Mouse (Mus musculus) cortical plate, adult 2 months (tissue): ENCODE data around the gene Morn4.

Experiments
- CTCF ChIP-seq: fragments of 200-500 bp; IDR thresholded peaks from 2 replicates; pipeline ENCODE4 v1.5.1; 2011; ENCODE audit warnings: mild to moderate bottlenecking, control low read depth, low read length; ENCODE audit not compliant: insufficient read depth; ENCODE audit errors: extremely low read depth
- POLR2A ChIP-seq: fragments of 200-500 bp; IDR thresholded peaks from 2 replicates; pipeline ENCODE4 v1.6.1; 2011; ENCODE audit warnings: mild to moderate bottlenecking, low read length, control low read depth; ENCODE audit not compliant: insufficient read depth; ENCODE audit errors: extremely low read depth

DNA sequence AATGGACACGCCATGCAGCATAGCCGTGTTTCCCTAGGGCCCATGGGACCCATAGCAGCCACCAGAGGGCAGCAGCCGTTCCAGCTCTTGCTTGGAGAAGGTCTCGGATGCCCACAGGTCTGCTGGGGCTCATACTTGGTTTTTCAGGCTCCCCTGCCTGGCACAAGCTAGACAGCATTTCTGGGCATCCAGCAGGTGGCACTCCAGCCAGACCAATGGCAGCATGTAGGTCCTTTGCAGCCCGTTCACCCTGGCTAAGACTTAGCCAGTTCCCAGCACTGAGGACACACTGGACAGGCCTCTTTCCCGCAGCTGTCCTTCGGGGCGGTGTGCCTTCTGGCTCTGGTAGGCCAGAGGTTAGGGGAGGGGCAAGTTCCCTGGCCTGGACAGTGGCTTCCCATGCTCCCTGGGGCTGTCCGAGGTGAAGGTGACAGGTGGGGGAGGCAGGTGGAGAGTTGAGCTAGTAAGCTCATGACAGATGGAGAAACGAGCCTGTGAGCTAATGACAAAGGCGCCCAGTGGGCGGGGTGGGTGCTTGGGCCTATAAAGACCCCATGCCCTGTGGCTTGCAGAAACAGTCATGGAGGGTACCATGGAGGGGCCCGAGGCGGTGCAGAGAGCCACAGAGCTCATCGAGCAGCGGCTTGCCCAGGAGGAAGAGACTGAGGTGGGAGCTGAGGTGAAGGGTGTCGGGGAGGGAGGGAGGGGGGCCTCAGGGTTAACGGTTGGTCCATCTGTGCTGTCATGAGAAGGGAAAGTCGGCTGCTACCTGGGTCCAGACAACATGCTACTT, 50.5 kb downstream of the Morn4 start, which contains the start of gene Ankrd2:
- TF ChIP-seq POLR2A (no peak), CTCF (peak; percentile 66)
